Mouse (Mus musculus) ovary, postnatal 14 days (tissue): ENCODE results near the gene Zfp277.

Experiments
- DNase-seq: peaks from one replicate; pipeline ENCODE4 v3.0.0; 2022; ENCODE audit warnings: low spot score

Gene Zfp277

DNA sequence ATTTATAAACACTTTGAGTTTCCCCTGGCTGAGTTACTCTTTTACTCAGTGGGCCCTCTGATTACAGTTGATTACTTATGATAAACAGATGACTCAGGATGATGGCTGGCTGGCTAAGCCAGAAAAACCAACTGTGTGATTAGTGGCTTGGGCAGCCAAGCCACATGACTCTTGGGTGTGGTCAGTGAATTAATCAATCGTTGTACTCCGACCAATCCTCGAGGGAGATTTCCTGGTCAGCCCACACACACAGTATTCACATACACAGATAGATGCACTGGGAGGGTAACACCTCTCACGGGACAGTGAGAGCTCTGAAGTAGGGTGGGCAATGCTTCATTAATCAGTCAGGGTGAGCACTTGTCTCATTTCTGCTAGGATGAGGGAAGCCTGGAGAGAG lies 97.5 kb downstream of the Zfp277 start:
- no peak for DNase-seq

DNA sequence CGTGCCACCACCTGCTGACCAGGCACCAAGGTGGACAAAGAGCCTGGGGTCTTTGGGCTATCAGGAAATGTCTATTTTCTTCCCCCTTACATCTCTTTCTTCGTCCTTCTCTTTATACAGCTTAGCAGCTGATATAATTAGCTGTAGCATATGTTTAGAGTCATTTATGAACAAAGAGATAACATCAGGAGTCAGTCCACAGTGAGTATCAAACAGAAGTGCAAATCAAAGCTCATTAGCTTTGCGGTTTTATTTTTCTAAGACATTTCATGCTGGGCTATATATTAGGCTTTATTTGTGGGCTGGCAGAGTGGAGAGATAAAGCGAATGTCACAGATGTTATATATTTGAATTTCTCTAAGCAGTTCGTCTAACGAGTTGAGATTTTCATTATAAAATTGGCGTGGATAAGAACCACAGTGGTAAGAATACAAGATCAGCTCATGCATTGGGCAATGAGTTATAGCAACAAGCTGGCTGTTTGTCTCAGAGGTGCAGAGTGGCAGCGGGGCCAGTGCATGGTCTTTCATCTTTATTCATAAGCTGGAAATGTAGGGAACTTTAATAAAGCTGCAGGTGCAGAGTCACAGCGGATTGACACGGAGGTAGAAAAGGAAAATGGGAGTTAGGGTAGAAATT lies 98.5 kb downstream of the Zfp277 start:
- DNase-seq: no peak

DNA sequence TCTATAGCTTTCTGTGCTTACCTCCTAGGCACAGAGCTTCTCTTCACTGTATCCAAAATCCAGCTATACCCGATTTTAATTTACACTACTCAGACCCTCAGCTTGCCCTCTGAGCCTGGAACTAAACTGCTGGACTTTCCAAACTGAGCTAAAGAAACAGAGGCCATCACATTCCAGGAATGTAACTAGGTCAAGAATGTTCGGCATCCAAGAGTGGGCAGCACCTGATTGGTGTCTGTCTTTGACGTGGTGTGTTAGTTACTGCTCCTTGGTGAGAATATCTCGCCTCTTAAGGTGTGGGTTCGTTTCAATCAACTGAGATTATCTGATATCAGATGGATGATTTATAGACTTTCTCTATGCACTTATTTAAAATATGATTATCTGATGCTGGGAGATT lies 104.3 kb downstream of the Zfp277 start:
- no peak for DNase-seq

DNA sequence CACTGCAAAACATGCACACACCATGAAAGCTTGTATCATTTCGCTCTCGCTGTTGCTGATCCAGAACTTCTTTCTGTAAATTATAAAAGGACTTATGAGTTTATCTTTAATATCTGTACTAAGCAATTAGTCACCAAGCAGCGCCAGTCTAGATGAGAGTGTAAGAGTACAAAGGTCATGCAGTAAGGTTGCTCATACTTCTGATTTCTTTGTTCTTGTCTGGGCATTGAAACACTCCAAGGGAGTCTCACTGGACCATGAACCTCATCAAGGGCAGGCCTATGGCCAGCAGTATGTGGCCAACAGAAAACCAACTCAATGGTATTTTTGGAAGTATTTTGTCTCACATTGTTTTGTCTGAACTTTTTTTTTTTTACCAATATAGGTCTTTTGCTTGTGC lies 110.4 kb downstream of the Zfp277 start:
- no peak for DNase-seq

DNA sequence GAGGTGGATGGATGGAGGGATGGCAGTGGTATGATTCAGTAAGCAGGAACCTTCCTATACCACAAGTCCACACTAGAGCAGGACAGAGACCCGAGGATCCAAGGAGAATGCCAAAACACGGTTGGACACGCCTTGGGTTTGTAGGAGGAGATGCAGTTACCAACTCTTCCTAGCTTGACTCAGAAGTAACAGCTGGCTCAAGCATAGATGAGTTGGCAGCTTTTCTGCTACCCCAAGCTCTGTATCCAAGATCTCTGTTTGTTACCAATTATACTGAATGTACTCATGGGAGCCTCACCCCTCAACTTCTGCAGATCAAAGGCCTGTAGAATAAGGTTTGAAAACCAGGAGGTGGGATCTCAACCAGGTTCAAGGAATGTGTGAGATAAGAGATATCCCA lies 114.2 kb downstream of the Zfp277 start:
- DNase-seq: no peak

DNA sequence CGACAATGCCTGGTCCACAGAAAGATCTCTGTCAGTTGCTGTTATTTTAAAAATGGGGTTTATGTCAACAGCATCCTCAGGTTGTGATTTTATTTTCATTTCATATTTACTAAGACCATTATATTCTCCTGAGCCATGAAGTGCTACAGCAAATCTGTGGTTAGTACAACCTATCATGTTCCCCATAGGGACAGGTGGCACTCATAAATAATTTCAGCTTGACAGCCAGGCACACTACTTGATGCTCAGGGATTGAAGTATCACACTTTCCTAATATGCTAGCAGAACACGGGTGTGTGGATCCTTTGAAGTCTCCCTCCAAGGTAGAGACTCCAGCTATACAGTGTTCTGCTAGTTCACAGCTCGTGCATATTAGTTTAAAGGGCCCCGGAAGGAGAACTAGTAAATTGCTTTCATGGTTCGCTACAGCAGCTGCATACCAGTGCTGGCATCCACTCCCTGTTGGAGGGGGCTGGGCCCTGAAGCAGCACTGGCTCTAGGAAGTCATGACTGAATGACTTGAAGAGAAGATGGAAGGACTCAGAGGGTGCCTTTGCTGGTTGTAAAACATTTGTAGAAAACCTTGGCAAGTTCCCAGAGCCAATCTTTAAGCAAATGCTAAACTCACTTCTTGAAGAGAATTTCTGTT lies 118.6 kb downstream of the Zfp277 start:
- DNase-seq: no peak

DNA sequence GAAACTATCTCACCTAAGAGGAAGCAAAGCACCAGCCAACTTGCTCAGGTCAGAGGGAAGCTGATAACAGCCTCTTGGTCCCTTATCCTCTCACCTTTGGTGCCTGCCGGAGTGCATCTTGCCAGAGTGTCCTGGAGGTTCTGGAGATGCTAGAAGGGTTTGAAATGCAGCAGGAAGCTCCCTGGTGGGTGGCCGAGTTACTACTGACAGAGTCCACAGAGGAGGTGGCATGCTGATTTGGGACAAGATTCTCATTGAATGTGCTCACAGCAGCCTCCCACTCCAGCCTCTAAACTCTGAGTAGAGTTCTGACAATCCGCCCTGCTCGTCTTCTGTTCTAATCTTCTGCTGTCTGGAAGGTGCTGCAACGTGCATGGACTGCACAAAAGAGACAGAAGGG lies 120.1 kb downstream of the Zfp277 start:
- DNase-seq: no peak

DNA sequence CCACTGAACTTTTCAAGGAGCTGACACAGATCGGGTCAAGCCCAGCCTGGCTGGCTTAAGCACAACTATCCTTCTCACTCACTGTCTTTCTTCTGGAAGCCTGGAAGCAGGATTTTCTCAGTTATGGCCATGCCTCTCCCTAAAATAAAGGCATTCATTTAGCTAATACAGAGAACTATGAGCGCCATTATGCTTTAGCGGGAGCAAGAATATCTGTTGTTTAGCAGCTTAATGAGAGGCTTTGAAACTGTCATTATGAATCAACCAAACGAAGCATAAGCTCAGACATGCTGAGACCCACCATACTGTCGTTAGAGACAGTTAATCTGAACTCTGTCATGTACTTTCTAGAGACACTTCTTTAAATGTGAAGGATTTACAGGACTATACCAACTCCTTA lies 120.9 kb downstream of the Zfp277 start:
- no peak for DNase-seq

DNA sequence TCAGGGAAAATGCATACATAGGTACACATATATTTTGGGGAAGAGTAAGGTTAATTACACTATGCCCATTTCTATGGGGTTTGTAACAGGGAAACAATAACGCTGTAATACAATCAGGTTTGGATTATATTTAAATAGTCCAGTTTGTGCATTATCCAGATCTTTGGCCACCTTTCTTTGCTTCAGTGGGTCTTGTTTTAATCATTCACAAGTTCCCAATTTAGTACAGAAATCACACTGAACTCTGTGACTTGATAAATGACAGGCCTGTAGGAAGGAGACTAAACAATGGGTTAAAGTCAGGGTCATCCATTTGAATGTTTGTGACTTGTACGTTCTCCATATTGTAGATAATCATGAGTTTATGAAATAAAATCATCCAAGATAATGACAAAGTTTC lies 130.6 kb downstream of the Zfp277 start:
- DNase-seq: no peak

DNA sequence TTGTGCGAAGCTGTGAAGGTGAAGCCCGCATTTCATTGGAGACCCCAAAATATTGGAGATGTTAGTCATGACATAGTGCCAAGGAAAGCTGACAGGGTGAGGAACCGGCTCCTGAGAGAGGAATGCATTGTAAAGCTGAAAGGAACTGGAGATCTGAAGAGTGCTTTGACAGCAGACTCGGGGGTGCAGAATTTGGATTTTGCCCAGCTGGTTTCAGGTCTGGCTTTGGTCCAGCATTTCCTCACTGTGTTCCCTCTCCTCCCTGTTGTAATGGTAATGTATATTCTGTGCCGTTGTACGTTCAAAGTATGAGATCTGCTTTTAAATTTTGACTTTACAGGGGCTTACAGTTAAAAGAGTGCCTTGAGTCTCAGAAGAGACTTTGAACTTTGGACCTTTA lies 141.7 kb downstream of the Zfp277 start:
- DNase-seq: no peak

DNA sequence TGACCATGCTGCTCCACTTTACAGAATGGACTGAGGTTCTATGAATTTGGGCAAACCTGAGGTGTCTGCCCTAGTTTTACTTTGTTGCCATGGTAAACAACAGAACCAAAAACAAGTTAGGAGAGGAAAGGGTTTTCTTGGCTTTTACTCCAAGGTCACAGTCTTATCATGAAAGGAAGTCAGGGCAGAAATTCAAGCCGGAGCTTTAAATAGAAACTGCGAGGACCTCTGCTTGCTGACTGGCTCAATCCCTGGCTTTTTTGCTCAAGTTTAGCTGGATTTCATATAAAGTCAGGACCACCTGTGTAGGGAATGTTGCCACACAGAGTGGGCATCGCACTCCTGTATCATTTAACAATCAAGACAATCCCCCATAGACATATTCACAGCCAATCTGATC lies 147.1 kb downstream of the Zfp277 start:
- DNase-seq: no peak

DNA sequence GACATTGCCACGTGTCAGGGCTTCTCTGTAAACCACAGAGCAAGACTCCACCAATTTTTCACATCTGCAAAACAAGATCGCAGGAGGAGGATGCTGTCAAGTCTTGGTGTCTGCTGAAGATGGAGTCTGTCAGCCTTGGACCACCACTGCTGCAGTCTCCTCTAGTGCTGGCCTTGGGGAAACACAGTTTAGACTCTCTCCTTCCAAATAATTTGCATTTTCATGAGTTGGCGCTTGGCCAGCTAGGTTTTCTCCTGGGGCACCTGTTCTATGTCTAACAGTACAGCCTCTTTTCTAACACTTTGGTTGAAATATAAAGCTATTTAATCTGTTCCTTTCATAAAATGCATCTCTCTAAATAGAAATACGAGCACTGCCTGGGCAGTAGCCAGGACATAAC lies 159.2 kb downstream of the Zfp277 start:
- DNase-seq: no peak

DNA sequence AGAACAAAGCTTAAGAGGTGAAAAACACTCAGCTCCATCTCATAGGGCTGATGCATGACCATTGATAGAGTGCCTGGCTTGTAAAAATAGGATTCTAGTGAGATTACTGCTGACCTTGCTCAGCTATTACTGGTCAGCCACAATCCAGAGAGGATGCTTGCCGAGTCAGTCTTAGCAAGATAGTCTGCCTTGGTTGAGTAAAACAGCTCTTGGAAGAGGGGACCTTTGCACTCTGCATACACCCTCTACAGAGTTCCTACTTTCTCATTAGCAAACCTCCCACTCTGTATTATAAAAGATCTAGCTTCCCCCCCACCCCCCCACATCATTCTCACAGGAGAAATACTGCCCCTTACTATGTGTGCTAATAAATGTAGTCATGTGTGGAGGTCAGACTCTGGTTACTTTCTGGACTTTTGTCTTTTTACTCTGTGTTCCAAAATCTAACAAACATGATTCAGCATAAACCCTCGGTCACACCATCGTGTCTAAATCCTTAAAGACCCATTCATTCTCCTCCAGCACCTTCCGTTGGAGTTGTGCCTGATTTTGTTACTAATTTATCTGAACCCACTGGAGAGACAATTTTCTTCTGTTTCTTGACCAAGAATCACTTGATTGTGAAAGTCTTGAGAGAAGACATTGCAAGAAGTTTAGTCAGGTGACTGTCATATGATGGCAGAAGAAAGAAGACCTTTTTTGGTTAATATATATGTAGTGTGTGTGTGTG lies 164.9 kb downstream of the Zfp277 start:
- no peak for DNase-seq

DNA sequence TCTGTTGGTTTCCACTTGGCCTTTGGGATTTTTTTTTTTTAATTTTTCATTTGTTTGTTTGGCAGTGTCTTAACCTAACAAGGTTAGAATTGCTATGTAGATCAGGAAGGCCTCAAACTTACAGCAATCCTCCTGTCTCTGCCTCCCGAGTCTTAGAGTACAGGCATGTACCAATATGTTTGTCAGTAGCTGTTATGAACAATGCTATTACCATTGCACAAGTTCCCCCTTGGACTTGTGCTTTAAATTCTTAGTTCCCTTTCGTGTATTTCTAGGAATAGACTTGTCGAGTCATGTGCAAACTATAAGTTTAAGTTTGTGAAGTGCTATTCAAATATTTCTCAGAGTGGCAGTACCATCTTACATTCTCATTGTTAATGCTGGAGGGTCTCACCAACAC lies 168.1 kb downstream of the Zfp277 start:
- no peak for DNase-seq

DNA sequence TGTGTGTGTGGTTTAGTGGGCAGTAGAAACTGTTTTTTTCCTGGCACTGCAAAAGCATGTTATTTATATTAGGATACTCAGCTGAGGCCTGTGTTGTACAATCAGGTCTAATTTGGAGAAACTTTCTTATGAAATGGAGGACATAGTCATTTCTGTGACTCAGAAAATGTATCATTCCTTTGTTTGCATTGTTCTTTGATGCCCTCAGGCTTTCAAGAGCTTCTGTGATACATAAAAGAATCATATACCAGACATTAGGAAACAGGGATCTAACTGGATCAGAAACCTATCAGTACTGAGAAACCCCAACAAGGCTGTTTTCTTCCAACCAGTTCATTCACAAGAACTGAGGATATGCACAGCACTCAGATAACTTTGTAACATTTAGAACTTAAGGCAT lies 170.8 kb downstream of the Zfp277 start:
- no peak for DNase-seq

DNA sequence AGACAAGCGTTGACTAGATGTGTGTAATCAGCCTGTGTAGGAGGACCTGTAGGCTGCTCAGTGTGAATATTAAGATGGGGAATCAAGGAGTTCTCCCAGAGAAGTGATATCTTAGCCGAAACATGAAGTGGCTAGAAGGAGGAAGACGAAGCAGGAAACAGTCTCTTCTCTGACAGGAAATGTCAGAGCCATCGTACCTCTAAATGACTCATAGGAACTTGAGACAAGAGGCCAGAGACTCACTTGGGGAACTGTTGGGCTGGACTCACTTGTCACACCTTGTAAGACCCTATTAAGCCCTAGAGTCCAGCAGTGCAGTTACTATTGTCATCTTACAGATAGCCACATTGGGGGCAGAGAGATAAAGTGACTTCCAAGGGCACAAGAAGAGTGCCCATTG lies 172.4 kb downstream of the Zfp277 start:
- no peak for DNase-seq

DNA sequence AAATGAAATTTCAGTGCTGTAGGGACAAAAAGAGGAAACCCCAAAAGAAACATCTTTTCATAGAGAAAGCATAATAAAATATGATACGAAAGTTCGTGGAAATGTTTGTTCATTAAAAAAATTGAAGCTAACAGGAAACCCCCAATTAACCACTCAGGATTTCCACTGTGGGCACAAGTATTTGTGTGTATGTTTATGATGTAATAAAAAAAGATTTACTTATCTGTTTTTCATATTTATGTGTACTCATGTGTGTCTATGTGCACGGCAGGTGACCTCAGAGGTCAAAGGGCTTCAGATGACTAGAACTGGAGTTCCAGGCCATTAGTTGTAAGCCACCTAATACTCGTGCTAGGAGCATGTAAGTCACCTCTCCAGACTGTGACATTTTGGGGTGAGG lies 173.0 kb downstream of the Zfp277 start:
- no peak for DNase-seq

DNA sequence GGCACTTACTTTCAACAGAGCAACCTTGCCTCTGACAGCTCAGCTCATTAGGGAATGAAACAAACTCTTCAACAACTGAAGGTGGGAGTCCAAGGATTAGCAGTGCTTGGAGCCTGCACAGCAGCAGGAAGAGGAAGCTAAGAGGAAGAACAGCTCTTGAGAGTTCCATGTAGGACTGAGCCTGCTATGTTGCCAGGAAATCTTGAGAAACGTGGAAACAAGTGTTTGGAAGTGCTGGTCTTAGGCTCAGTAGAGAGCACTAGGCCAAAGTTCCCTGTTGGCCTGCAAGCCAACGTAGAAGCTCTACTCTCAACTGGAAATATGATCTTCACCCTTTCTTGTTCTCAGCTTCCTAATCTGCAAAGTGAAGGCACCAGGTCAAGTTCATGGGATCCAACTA lies 177.4 kb downstream of the Zfp277 start:
- no peak for DNase-seq
